Mouse (Mus musculus): Measurements from ENCODE around the gene Slc47a2. TPM values are rescaled to one million over a fixed set of nuclear protein-coding genes. Genes with fewer than 3 reads are reported as not detected.

Gene Slc47a2
- total RNA-seq, 1 experiment: 4.1 TPM

GRCm38 (mm10) chr11:61354346-61354745 lies 11.7 kb upstream of the Slc47a2 start:
- Histone ChIP-seq H3K27ac (ENCODE audit: insufficient read depth, low read depth, low read length, poor library complexity, severe bottlenecking) (no peak overlapping the region), H3K4me1 (ENCODE audit: control insufficient read depth in 2 of 2, insufficient read depth in 2 of 2, low read length in 2 of 2, poor library complexity in 1 of 2) (peaks cover 0 to 8% of the 10 kb centered on the region in 2 experiments; a peak in 2 of 4 replicates), H3K9ac (ENCODE audit: insufficient read depth, low read depth, low read length, poor library complexity, severe bottlenecking) (no peak overlapping the region), H3K9me3 (ENCODE audit: control insufficient read depth, insufficient read depth, low read depth, low read length) (no peaks in the 10 kb centered on the region), H3K36me3 (ENCODE audit: control insufficient read depth, insufficient read depth, low read length, poor library complexity, severe bottlenecking) (peaks cover 2% of the 10 kb centered on the region; the same call in 1 of the 2 replicates), H3K4me3 (ENCODE audit: insufficient read depth in 1 of 2, low read depth in 1 of 2, low read length in 2 of 2, poor library complexity in 1 of 2, severe bottlenecking in 1 of 2) (no peak overlapping the region)
- in situ Hi-C loops (cut with MboI; ENCODE audit: low sequenced_read_pairs in 2 of 2, unreplicated experiment in 2 of 2): no loop called here
- no peak for TF ChIP-seq MAFK (IDR thresholded peaks at IDR 0.05; ENCODE audit: insufficient read depth, low read depth, low read length)
- TF ChIP-seq ZNF384 (IDR thresholded peaks at IDR 0.05; ENCODE audit: low read depth, low read length): no peak
- no peak for TF ChIP-seq ZC3H11A (IDR thresholded peaks at IDR 0.05; ENCODE audit: borderline replicate concordance, low read depth, low read length)
- no peak for TF ChIP-seq HCFC1 (IDR thresholded peaks at IDR 0.05; ENCODE audit: borderline replicate concordance, insufficient read depth, low read length)
- TF ChIP-seq CHD2 (IDR thresholded peaks at IDR 0.05; ENCODE audit: low read depth, low read length): no peak
- no peak for DNase-seq (ENCODE audit: low read depth, low spot score)

GRCm38 (mm10) chr11:61353038-61353437 lies 10.4 kb upstream of the Slc47a2 start:
- in situ Hi-C loops (cut with MboI; ENCODE audit: low sequenced_read_pairs in 2 of 2, unreplicated experiment in 2 of 2): no loop called here
- Histone ChIP-seq H3K36me3 (ENCODE audit: control insufficient read depth, insufficient read depth, low read length, poor library complexity, severe bottlenecking) (peaks cover 2% of the 10 kb centered on the region; the same call in 1 of the 2 replicates), H3K27ac (ENCODE audit: insufficient read depth, low read depth, low read length, poor library complexity, severe bottlenecking) (no peak overlapping the region), H3K4me3 (ENCODE audit: insufficient read depth in 1 of 2, low read depth in 1 of 2, low read length in 2 of 2, poor library complexity in 1 of 2, severe bottlenecking in 1 of 2) (no peak overlapping the region), H3K9me3 (ENCODE audit: control insufficient read depth, insufficient read depth, low read depth, low read length) (no peaks in the 10 kb centered on the region), H3K4me1 (ENCODE audit: control insufficient read depth in 2 of 2, insufficient read depth in 2 of 2, low read length in 2 of 2, poor library complexity in 1 of 2) (peaks cover 0 to 8% of the 10 kb centered on the region in 2 experiments; a peak in 2 of 4 replicates), H3K9ac (ENCODE audit: insufficient read depth, low read depth, low read length, poor library complexity, severe bottlenecking) (no peak overlapping the region)
- no peak for TF ChIP-seq HCFC1 (IDR thresholded peaks at IDR 0.05; ENCODE audit: borderline replicate concordance, insufficient read depth, low read length)
- TF ChIP-seq ZNF384 (IDR thresholded peaks at IDR 0.05; ENCODE audit: low read depth, low read length): no peak
- no peak for TF ChIP-seq MAFK (IDR thresholded peaks at IDR 0.05; ENCODE audit: insufficient read depth, low read depth, low read length)
- no peak for TF ChIP-seq ZC3H11A (IDR thresholded peaks at IDR 0.05; ENCODE audit: borderline replicate concordance, low read depth, low read length)
- TF ChIP-seq CHD2 (IDR thresholded peaks at IDR 0.05; ENCODE audit: low read depth, low read length): no peak
- DNase-seq (ENCODE audit: low read depth, low spot score): no peak

- TF ChIP-seq CHD2 (IDR thresholded peaks at IDR 0.05; ENCODE audit: low read depth, low read length): no peak
- TF ChIP-seq HCFC1 (IDR thresholded peaks at IDR 0.05; ENCODE audit: borderline replicate concordance, insufficient read depth, low read length): no peak
- no peak for TF ChIP-seq ZC3H11A (IDR thresholded peaks at IDR 0.05; ENCODE audit: borderline replicate concordance, low read depth, low read length)
- TF ChIP-seq ZNF384 (IDR thresholded peaks at IDR 0.05; ENCODE audit: low read depth, low read length): no peak
- TF ChIP-seq MAFK (IDR thresholded peaks at IDR 0.05; ENCODE audit: insufficient read depth, low read depth, low read length): no peak
- Histone ChIP-seq H3K4me3 (ENCODE audit: insufficient read depth in 1 of 2, low read depth in 1 of 2, low read length in 2 of 2, poor library complexity in 1 of 2, severe bottlenecking in 1 of 2) (no peak overlapping the region), H3K9ac (ENCODE audit: insufficient read depth, low read depth, low read length, poor library complexity, severe bottlenecking) (no peak overlapping the region), H3K36me3 (ENCODE audit: control insufficient read depth, insufficient read depth, low read length, poor library complexity, severe bottlenecking) (peaks cover 2% of the 10 kb centered on the region; the same call in 1 of the 2 replicates), H3K27ac (ENCODE audit: insufficient read depth, low read depth, low read length, poor library complexity, severe bottlenecking) (no peak overlapping the region), H3K9me3 (ENCODE audit: control insufficient read depth, insufficient read depth, low read depth, low read length) (no peaks in the 10 kb centered on the region), H3K4me1 (ENCODE audit: control insufficient read depth in 2 of 2, insufficient read depth in 2 of 2, low read length in 2 of 2, poor library complexity in 1 of 2) (peaks cover 0 to 8% of the 10 kb centered on the region in 2 experiments; a peak in 2 of 4 replicates)
- DNase-seq (ENCODE audit: low read depth, low spot score): no peak
- in situ Hi-C loops (cut with MboI; ENCODE audit: low sequenced_read_pairs in 2 of 2, unreplicated experiment in 2 of 2): no loop called here
These were observed 9.5 kb upstream of the Slc47a2 start for GRCm38 (mm10) chr11:61352138-61352651.

GRCm38 (mm10) chr11:61349337-61349736 lies 6.7 kb upstream of the Slc47a2 start:
- Histone ChIP-seq H3K9ac (ENCODE audit: insufficient read depth, low read depth, low read length, poor library complexity, severe bottlenecking) (no peak overlapping the region), H3K4me1 (ENCODE audit: control insufficient read depth in 2 of 2, insufficient read depth in 2 of 2, low read length in 2 of 2, poor library complexity in 1 of 2) (peaks cover 0 to 5% of the 10 kb centered on the region in 2 experiments; a peak in 2 of 4 replicates), H3K27ac (ENCODE audit: insufficient read depth, low read depth, low read length, poor library complexity, severe bottlenecking) (no peak overlapping the region), H3K9me3 (ENCODE audit: control insufficient read depth, insufficient read depth, low read depth, low read length) (no peaks in the 10 kb centered on the region), H3K36me3 (ENCODE audit: control insufficient read depth, insufficient read depth, low read length, poor library complexity, severe bottlenecking) (peaks cover 2% of the 10 kb centered on the region; the same call in 1 of the 2 replicates), H3K4me3 (ENCODE audit: insufficient read depth in 1 of 2, low read depth in 1 of 2, low read length in 2 of 2, poor library complexity in 1 of 2, severe bottlenecking in 1 of 2) (no peak overlapping the region)
- DNase-seq (ENCODE audit: low read depth, low spot score): peak; percentile 72
- in situ Hi-C loops (cut with MboI; ENCODE audit: low sequenced_read_pairs in 2 of 2, unreplicated experiment in 2 of 2): no loop called here
- no peak for TF ChIP-seq ZNF384 (IDR thresholded peaks at IDR 0.05; ENCODE audit: low read depth, low read length)
- TF ChIP-seq ZC3H11A (IDR thresholded peaks at IDR 0.05; ENCODE audit: borderline replicate concordance, low read depth, low read length): peak; percentile 77; the same call in 1 of the 2 replicates
- TF ChIP-seq MAFK (IDR thresholded peaks at IDR 0.05; ENCODE audit: insufficient read depth, low read depth, low read length): no peak
